Mouse (Mus musculus): Measurements from ENCODE around the gene Cnksr3. TPM values are rescaled to one million over a fixed set of nuclear protein-coding genes. Genes with fewer than 3 reads are reported as not detected.
A peak's percentile ranks its signal among the peaks of the same experiment; 100 is the strongest.

Gene Cnksr3
- polyA plus RNA-seq, 1 experiment = 11.4 TPM

DNA sequence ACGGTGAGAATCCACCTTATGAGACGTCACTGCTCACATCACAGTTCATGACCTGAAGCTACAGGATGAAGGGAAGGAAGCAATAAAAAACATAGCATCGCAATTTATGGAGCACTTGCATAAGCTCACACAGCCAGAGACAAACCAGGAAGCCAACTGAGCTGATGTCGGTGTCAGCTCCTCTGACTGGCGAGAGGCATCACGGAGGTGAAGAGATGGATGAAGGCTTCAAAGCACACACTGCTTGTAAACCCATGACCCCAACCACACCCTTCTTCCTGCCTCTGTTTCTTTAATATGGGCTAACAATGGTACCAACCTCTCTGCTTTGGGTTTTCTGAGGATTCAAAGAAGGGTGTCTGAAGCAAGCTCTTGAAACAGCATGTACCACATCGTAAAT lies 5.5 kb downstream of the Cnksr3 start:
- H3K4me2 ChIP-seq (ENCODE audit: low read depth) = no peak overlapping the region
- H3ac ChIP-seq (ENCODE audit: control insufficient read depth, insufficient read length) = no peak overlapping the region
- no peak overlapping the region for H3K4me3 ChIP-seq
- TF ChIP-seq USF1 (IDR thresholded peaks at IDR 0.05; ENCODE audit: low read depth) (no peak), SRF (IDR thresholded peaks at IDR 0.05; ENCODE audit: control insufficient read depth, insufficient read length, low read depth) (no peak), CEBPB (IDR thresholded peaks at IDR 0.05; ENCODE audit: insufficient read depth, poor library complexity, severe bottlenecking) (no peak), MAX (IDR thresholded peaks at IDR 0.05; ENCODE audit: low read depth) (no peak), MYOD1 (IDR thresholded peaks at IDR 0.05; ENCODE audit: control insufficient read depth in 1 of 3, insufficient read length in 2 of 3, low read depth in 2 of 3) (no peak), MYOG (IDR thresholded peaks at IDR 0.05; ENCODE audit: control insufficient read depth in 1 of 3, insufficient read depth in 1 of 3, insufficient read length in 2 of 3, low read depth in 2 of 3) (no peak), POLR2A (IDR thresholded peaks at IDR 0.05; ENCODE audit: insufficient read length, low read depth) (no peak), TCF12 (IDR thresholded peaks at IDR 0.05; ENCODE audit: insufficient read depth, poor library complexity, severe bottlenecking) (no peak), E2F4 (IDR thresholded peaks at IDR 0.05; ENCODE audit: insufficient read depth) (no peak), TCF3 (IDR thresholded peaks at IDR 0.05; ENCODE audit: insufficient read length, low read depth) (no peak), REST (IDR thresholded peaks at IDR 0.05; ENCODE audit: insufficient read depth, insufficient read length) (no peak)
- H3K79me2 ChIP-seq (ENCODE audit: control insufficient read depth, insufficient read depth) = peaks cover 95% of the 10 kb centered on the region
- no peaks in the 10 kb centered on the region for H3K36me3 ChIP-seq (ENCODE audit: control insufficient read depth, insufficient read depth)
- no peaks in the 10 kb centered on the region for H3K27me3 ChIP-seq (ENCODE audit: control insufficient read depth, insufficient read depth, insufficient read length)

GRCm38 (mm10) chr10:7205576-7205975 lies 6.5 kb downstream of the Cnksr3 start:
- TF ChIP-seq POLR2AphosphoS2 (IDR thresholded peaks at IDR 0.05; ENCODE audit: insufficient read length, low read depth) (no peak), TCF12 (IDR thresholded peaks at IDR 0.05; ENCODE audit: insufficient read depth, poor library complexity, severe bottlenecking) (no peak), MYOG (IDR thresholded peaks at IDR 0.05; ENCODE audit: control insufficient read depth in 1 of 3, insufficient read depth in 1 of 3, insufficient read length in 2 of 3, low read depth in 2 of 3) (no peak), POLR2A (IDR thresholded peaks at IDR 0.05; ENCODE audit: insufficient read length, low read depth) (no peak), REST (IDR thresholded peaks at IDR 0.05; ENCODE audit: insufficient read depth, insufficient read length) (no peak), TCF3 (IDR thresholded peaks at IDR 0.05; ENCODE audit: insufficient read length, low read depth) (no peak), MYOD1 (IDR thresholded peaks at IDR 0.05; ENCODE audit: control insufficient read depth in 1 of 3, insufficient read length in 2 of 3, low read depth in 2 of 3) (no peak), USF1 (IDR thresholded peaks at IDR 0.05; ENCODE audit: low read depth) (no peak), MAX (IDR thresholded peaks at IDR 0.05; ENCODE audit: low read depth) (no peak), CEBPB (IDR thresholded peaks at IDR 0.05; ENCODE audit: insufficient read depth, poor library complexity, severe bottlenecking) (no peak), E2F4 (IDR thresholded peaks at IDR 0.05; ENCODE audit: insufficient read depth) (no peak)
- H3K4me2 ChIP-seq (ENCODE audit: low read depth) = no peak overlapping the region
- H3K27me3 ChIP-seq (ENCODE audit: control insufficient read depth, insufficient read depth, insufficient read length) = no peaks in the 10 kb centered on the region
- no peaks in the 10 kb centered on the region for H3K36me3 ChIP-seq (ENCODE audit: control insufficient read depth, insufficient read depth)
- H3K79me2 ChIP-seq (ENCODE audit: control insufficient read depth, insufficient read depth) = peaks cover 98% of the 10 kb centered on the region
- no peak overlapping the region for H3K4me3 ChIP-seq
- H3ac ChIP-seq (ENCODE audit: control insufficient read depth, insufficient read length) = no peak overlapping the region

GRCm38 (mm10) chr10:7204953-7205352 lies 7.1 kb downstream of the Cnksr3 start:
- H3K4me3 ChIP-seq = no peak overlapping the region
- no peaks in the 10 kb centered on the region for H3K27me3 ChIP-seq (ENCODE audit: control insufficient read depth, insufficient read depth, insufficient read length)
- peaks cover 97% of the 10 kb centered on the region for H3K79me2 ChIP-seq (ENCODE audit: control insufficient read depth, insufficient read depth)
- no peak overlapping the region for H3K4me2 ChIP-seq (ENCODE audit: low read depth)
- no peaks in the 10 kb centered on the region for H3K36me3 ChIP-seq (ENCODE audit: control insufficient read depth, insufficient read depth)
- no peak overlapping the region for H3ac ChIP-seq (ENCODE audit: control insufficient read depth, insufficient read length)
- TF ChIP-seq TCF3 (IDR thresholded peaks at IDR 0.05; ENCODE audit: insufficient read length, low read depth) (no peak), E2F4 (IDR thresholded peaks at IDR 0.05; ENCODE audit: insufficient read depth) (no peak), USF1 (IDR thresholded peaks at IDR 0.05; ENCODE audit: low read depth) (no peak), TCF12 (IDR thresholded peaks at IDR 0.05; ENCODE audit: insufficient read depth, poor library complexity, severe bottlenecking) (no peak), CEBPB (IDR thresholded peaks at IDR 0.05; ENCODE audit: insufficient read depth, poor library complexity, severe bottlenecking) (no peak), MYOG (IDR thresholded peaks at IDR 0.05; ENCODE audit: control insufficient read depth in 1 of 3, insufficient read depth in 1 of 3, insufficient read length in 2 of 3, low read depth in 2 of 3) (no peak), SRF (IDR thresholded peaks at IDR 0.05; ENCODE audit: control insufficient read depth, insufficient read length, low read depth) (no peak), REST (IDR thresholded peaks at IDR 0.05; ENCODE audit: insufficient read depth, insufficient read length) (no peak), MYOD1 (IDR thresholded peaks at IDR 0.05; ENCODE audit: control insufficient read depth in 1 of 3, insufficient read length in 2 of 3, low read depth in 2 of 3) (no peak), POLR2A (IDR thresholded peaks at IDR 0.05; ENCODE audit: insufficient read length, low read depth) (no peak), MAX (IDR thresholded peaks at IDR 0.05; ENCODE audit: low read depth) (no peak), POLR2AphosphoS2 (IDR thresholded peaks at IDR 0.05; ENCODE audit: insufficient read length, low read depth) (no peak)

DNA sequence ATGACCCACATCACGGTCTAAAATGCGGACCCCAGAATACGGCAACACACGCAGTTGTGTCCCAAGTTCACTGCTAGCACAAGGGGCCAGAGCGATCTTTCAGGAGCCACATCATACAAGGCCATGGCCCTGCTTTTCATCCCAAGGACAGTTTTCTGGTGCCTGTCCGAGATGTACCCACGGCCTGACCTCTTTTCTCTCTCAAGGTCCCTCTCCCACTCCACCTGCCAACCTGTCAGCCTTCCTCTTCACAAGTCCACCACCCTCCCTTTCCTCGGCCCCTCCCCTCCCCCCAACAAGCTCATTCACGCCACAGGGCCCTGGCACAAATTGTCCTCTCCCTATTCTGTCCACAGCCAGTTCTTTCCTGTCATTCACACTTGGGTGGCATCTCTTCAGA lies 9.5 kb downstream of the Cnksr3 start:
- no peak for TF ChIP-seq MYOD1 (IDR thresholded peaks at IDR 0.05; ENCODE audit: control insufficient read depth in 1 of 3, insufficient read length in 2 of 3, low read depth in 2 of 3)
- no peak for TF ChIP-seq TCF12 (IDR thresholded peaks at IDR 0.05; ENCODE audit: insufficient read depth, poor library complexity, severe bottlenecking)
- TF ChIP-seq USF1 (IDR thresholded peaks at IDR 0.05; ENCODE audit: low read depth) = no peak
- no peak for TF ChIP-seq POLR2A (IDR thresholded peaks at IDR 0.05; ENCODE audit: insufficient read length, low read depth)
- no peak overlapping the region for H3K4me2 ChIP-seq (ENCODE audit: low read depth)
- peaks cover 97% of the 10 kb centered on the region for H3K79me2 ChIP-seq (ENCODE audit: control insufficient read depth, insufficient read depth)
- H3K36me3 ChIP-seq (ENCODE audit: control insufficient read depth, insufficient read depth) = no peaks in the 10 kb centered on the region
- H3K4me3 ChIP-seq = no peak overlapping the region
- H3K27me3 ChIP-seq (ENCODE audit: control insufficient read depth, insufficient read depth, insufficient read length) = no peaks in the 10 kb centered on the region
- H3ac ChIP-seq (ENCODE audit: control insufficient read depth, insufficient read length) = no peak overlapping the region

- Histone ChIP-seq H3K36me3 (ENCODE audit: control insufficient read depth, insufficient read depth) (no peaks in the 10 kb centered on the region), H3ac (ENCODE audit: control insufficient read depth, insufficient read length) (no peak overlapping the region), H3K79me2 (ENCODE audit: control insufficient read depth, insufficient read depth) (peaks cover 97% of the 10 kb centered on the region)
Observed at GRCm38 (mm10) chr10:7200665-7201064, 11.4 kb downstream of the Cnksr3 start.

More at GRCm38 (mm10) chr10:7200665-7201064, 11.4 kb downstream of the Cnksr3 start:
- H3K27me3 ChIP-seq (ENCODE audit: control insufficient read depth, insufficient read depth, insufficient read length) = no peaks in the 10 kb centered on the region
- H3K4me2 ChIP-seq (ENCODE audit: low read depth) = no peak overlapping the region
- H3K4me3 ChIP-seq = no peak overlapping the region
- TF ChIP-seq MYOG (IDR thresholded peaks at IDR 0.05; ENCODE audit: control insufficient read depth in 1 of 3, insufficient read depth in 1 of 3, insufficient read length in 2 of 3, low read depth in 2 of 3) = no peak
- TF ChIP-seq MYOD1 (IDR thresholded peaks at IDR 0.05; ENCODE audit: control insufficient read depth in 1 of 3, insufficient read length in 2 of 3, low read depth in 2 of 3) = peak in 1 of 3 experiments; percentile 81

Measured in myocyte (in vitro differentiated cells).